Mouse (Mus musculus): ENCODE results near the gene Abcb5. TPM values are rescaled to one million over a fixed set of nuclear protein-coding genes. Genes with fewer than 3 reads are reported as not detected.

Abcb5 gene
- polyA plus RNA-seq, 1 experiment: not detected

DNA sequence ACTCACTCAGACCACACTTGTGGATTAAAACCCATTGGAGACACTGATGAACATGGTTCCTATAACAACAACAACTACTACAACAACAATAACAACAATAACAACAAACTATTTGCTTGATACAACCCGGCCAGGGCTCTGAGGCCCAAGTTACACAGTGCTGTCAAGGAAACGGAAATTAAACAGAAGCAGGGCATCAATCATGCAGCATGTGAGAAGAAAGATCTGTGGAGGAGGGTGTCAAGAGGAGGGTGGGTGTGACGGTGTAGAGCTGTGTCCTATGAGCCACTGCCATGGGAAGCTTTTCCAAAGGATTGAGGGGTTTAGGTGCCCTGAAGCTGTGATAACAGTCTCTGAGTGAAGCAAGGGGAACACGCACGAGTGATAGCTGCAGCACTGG lies 64.0 kb downstream of the Abcb5 start:
- Histone ChIP-seq H3K4me1 (ENCODE audit: control insufficient read depth, insufficient read depth, low read length) (no peaks in the 10 kb centered on the region), H3K4me3 (ENCODE audit: insufficient read depth, low read depth, low read length) (no peak overlapping the region), H3K27ac (ENCODE audit: insufficient read depth, low read depth, low read length) (no peak overlapping the region)
- TF ChIP-seq CTCF (IDR thresholded peaks at IDR 0.05; ENCODE audit: insufficient read depth, low read depth, low read length): no peak
- TF ChIP-seq POLR2A (IDR thresholded peaks at IDR 0.05; ENCODE audit: insufficient read depth, low read depth, low read length): no peak
- WGBS: 83% methylated on average over 5 of the region's 5 CpGs

DNA sequence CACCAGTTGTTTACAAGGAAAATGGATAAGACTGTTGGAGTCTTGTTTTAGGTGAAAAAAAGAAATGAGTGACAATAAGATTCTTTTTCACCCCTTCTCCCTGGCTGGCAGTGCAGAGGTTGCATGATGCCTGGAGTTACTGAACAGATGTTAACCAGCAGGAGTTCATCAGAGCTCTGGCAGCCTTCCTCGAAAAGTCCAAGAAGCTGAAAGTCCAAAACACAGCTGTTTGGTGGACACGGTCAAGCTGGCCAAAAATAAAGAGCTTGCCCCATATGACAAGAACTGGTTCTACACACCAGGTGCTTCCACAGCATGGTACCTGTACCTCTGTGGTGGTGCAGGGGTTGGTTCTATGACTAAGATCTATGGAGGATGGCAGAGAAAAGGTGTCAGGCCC lies 78.3 kb downstream of the Abcb5 start:
- H3K27ac ChIP-seq (ENCODE audit: insufficient read depth, low read depth, low read length): no peak overlapping the region
- H3K4me1 ChIP-seq (ENCODE audit: control insufficient read depth, insufficient read depth, low read length): no peaks in the 10 kb centered on the region
- TF ChIP-seq CTCF (IDR thresholded peaks at IDR 0.05; ENCODE audit: insufficient read depth, low read depth, low read length): no peak
- TF ChIP-seq POLR2A (IDR thresholded peaks at IDR 0.05; ENCODE audit: insufficient read depth, low read depth, low read length): no peak
- H3K4me3 ChIP-seq (ENCODE audit: insufficient read depth, low read depth, low read length): no peak overlapping the region
- 75% methylated on average over 2 of the region's 2 CpGs for WGBS

DNA sequence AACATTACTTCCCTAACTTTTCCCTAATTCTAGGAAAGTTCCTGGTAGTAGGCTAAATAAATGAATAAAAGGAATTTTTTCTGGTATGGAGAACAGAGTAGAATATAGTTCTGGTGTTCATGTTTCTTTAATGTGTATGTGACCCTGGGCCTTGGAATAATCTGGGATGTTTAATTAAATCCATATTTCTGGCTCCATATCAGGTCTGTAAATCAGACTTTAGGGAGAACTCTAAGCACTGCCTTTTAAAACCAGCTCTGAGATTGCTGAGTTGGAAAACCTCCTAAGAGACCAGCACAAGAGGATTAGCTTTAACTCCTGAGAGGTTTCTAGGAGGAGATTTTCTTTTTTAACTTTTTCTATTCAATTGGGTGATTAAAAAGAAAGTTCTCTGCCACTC lies 83.4 kb downstream of the Abcb5 start:
- no peak for TF ChIP-seq CTCF (IDR thresholded peaks at IDR 0.05; ENCODE audit: insufficient read depth, low read depth, low read length)
- no peak overlapping the region for H3K4me3 ChIP-seq (ENCODE audit: insufficient read depth, low read depth, low read length)
- H3K4me1 ChIP-seq (ENCODE audit: control insufficient read depth, insufficient read depth, low read length): no peaks in the 10 kb centered on the region

DNA sequence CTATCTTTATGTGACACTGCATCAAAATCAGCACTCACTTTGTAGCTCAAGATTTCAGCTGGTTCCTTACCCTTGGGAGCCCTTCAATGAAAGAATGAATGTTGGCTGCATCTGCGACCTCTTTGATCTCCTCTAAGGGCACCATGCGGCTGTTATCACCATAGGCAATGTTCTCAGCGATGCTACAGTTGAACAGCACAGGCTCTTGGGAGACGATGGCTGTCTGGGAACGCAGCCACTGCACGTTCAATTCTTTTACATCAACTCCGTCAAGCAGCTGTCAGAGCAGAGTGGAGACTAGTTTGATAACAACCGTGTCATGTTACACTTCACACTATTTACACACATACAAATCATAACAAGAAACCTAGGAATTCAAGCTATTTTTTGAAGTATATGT lies 93.5 kb downstream of the Abcb5 start:
- H3K4me1 ChIP-seq (ENCODE audit: control insufficient read depth, insufficient read depth, low read length): no peaks in the 10 kb centered on the region
- H3K4me3 ChIP-seq (ENCODE audit: insufficient read depth, low read depth, low read length): no peak overlapping the region
- no peak overlapping the region for H3K27ac ChIP-seq (ENCODE audit: insufficient read depth, low read depth, low read length)
- 76% methylated on average over 8 of the region's 8 CpGs for WGBS
- TF ChIP-seq POLR2A (IDR thresholded peaks at IDR 0.05; ENCODE audit: insufficient read depth, low read depth, low read length) (no peak), CTCF (IDR thresholded peaks at IDR 0.05; ENCODE audit: insufficient read depth, low read depth, low read length) (no peak)

More for the DNA sequence above, 83.4 kb downstream of the Abcb5 start:
- no peak overlapping the region for H3K27ac ChIP-seq (ENCODE audit: insufficient read depth, low read depth, low read length)

DNA sequence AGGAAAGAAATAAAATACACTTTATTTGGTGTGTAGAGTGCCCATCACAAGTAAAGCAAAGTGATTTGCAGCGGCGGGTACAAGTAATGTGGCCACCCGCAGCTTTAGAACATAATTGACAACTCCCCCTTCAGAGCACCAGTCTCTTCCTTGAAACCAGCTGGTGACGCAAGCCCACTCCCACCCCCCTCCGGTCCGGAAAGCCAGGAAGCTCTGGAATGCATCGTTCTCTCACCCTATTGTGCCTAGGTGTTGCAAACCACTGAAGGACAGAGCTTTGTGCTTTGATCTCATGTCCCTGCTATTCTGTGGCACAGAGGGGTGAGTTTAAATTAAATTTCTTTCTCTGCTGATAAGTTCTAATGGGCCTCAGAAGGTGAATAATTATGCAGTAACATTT lies 110.1 kb downstream of the Abcb5 start:
- TF ChIP-seq POLR2A (IDR thresholded peaks at IDR 0.05; ENCODE audit: insufficient read depth, low read depth, low read length): no peak
- TF ChIP-seq CTCF (IDR thresholded peaks at IDR 0.05; ENCODE audit: insufficient read depth, low read depth, low read length): no peak
- H3K4me3 ChIP-seq (ENCODE audit: insufficient read depth, low read depth, low read length): no peak overlapping the region
- 8% methylated on average over 7 of the region's 7 CpGs for WGBS
- H3K4me1 ChIP-seq (ENCODE audit: control insufficient read depth, insufficient read depth, low read length): no peaks in the 10 kb centered on the region; the same call in 1 of the 2 replicates
- H3K27ac ChIP-seq (ENCODE audit: insufficient read depth, low read depth, low read length): peak overlapping the region; percentile 75

DNA sequence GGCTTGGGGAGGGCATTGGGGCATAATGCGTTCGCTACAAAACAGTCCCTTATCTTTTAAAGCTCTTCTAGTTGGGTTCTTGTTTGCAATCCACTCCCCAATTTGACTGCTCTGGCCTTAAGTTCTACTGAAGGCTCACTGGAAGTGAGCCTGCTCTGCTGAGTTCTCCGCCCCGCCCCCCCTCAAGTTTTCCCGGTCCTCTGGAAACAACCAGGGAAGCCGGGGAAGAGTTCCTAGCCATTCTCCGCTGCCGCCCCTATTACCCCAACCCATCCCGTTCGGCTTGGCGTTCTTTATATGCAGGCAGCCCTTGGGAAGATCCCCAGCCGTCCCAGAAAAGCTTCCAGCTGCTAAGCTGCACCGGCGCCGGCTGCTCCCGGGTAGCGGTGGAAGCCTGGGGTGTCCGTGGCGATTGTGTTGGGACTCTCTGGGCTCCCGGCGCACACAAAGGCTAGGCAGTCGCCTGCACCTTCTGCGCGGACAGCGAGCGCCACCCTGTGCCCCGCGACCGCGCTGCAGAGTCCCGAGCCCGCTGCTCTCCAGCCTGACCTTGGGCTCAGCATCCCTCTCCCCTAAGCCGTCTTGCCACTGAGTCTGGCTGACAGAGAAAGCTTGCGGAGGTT lies 111.3 kb downstream of the Abcb5 start:
- peak overlapping the region; percentile 99 for H3K27ac ChIP-seq (ENCODE audit: insufficient read depth, low read depth, low read length)
- no peaks in the 10 kb centered on the region; the same call in 1 of the 2 replicates for H3K4me1 ChIP-seq (ENCODE audit: control insufficient read depth, insufficient read depth, low read length)
- TF ChIP-seq POLR2A (IDR thresholded peaks at IDR 0.05; ENCODE audit: insufficient read depth, low read depth, low read length): 0 out of 2 replicates have a peak, but pooled peaks have one; percentile 21
- TF ChIP-seq CTCF (IDR thresholded peaks at IDR 0.05; ENCODE audit: insufficient read depth, low read depth, low read length): peak; percentile 69
- peak overlapping the region; percentile 58 for H3K4me3 ChIP-seq (ENCODE audit: insufficient read depth, low read depth, low read length)
- 1% methylated on average over 34 of the region's 34 CpGs for WGBS

DNA sequence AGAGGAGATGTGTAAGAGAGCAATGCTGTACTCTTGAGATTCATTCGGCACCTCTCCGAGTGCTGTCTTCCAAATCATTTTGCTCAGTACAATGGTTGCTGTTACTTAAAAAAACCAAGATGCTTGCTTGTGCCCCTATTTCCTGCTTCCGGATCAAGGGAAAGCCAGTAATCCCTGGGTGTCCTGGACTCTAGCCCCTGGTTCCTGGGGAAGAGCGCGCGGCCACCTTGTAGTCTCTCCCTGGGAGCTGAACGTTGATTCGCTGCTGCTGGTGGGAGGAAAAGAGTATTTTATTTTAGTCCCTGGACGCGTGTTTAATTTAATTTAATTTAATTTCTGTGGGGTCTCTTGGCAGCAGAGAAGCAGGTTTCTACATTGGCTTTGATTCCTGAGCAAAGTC lies 111.8 kb downstream of the Abcb5 start:
- H3K4me3 ChIP-seq (ENCODE audit: insufficient read depth, low read depth, low read length): peak overlapping the region; percentile 58
- H3K4me1 ChIP-seq (ENCODE audit: control insufficient read depth, insufficient read depth, low read length): no peaks in the 10 kb centered on the region; the same call in 1 of the 2 replicates
- 1% methylated on average over 10 of the region's 10 CpGs for WGBS
- peak overlapping the region; percentile 99 for H3K27ac ChIP-seq (ENCODE audit: insufficient read depth, low read depth, low read length)
- TF ChIP-seq POLR2A (IDR thresholded peaks at IDR 0.05; ENCODE audit: insufficient read depth, low read depth, low read length) (no peak), CTCF (IDR thresholded peaks at IDR 0.05; ENCODE audit: insufficient read depth, low read depth, low read length) (no peak)

DNA sequence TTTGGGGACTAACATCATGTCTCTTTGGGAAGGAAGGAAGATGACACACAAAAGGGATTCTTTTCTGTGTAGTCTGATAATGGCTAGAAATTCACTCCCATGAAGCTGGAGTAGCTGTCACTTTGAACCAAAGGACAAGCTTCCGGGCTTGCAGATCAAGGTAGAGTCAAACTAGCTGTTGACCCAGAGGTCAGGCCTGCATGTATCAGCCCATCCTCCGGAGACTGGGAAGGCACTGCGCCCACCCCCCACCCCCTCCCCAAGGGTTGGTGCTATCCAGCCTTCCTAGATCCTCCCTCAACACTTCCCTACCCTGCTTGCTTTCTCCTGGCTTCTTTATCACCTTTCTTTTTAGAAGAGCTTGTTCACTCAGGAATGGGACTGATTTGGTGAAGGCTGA lies 112.9 kb downstream of the Abcb5 start:
- TF ChIP-seq CTCF (IDR thresholded peaks at IDR 0.05; ENCODE audit: insufficient read depth, low read depth, low read length): no peak
- no peak for TF ChIP-seq POLR2A (IDR thresholded peaks at IDR 0.05; ENCODE audit: insufficient read depth, low read depth, low read length)
- H3K27ac ChIP-seq (ENCODE audit: insufficient read depth, low read depth, low read length): peak overlapping the region; percentile 100
- peak overlapping the region; percentile 43 for H3K4me3 ChIP-seq (ENCODE audit: insufficient read depth, low read depth, low read length)
- 10% methylated on average over 3 of the region's 3 CpGs for WGBS
- no peaks in the 10 kb centered on the region; the same call in none of the 2 replicates for H3K4me1 ChIP-seq (ENCODE audit: control insufficient read depth, insufficient read depth, low read length)

DNA sequence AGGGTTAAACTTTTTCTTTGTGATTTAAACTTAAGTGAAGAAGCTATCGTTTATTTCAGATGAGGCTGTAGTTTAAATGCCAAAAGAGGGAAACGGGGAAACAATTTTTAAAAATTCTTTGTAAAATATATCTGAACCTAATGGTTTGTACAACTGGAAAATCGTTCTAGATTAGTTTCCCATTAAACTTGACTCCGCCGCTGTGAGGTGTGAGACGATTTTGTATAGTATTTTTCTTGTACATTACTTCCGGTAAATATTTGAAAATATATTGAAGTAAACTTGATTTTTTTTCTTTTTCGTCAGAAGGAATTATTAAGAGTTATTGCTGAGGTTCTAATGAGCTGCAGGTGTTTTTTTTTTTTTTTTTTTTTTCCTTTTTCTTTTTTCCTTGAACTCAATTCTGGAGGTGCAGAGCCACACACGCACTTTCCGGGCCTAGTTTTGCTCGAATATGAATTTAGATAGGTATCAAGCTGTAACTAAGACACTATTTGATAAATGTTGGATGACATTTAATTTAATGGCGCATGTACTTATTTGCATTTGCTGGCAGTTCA lies 115.3 kb downstream of the Abcb5 start:
- no peak for TF ChIP-seq POLR2A (IDR thresholded peaks at IDR 0.05; ENCODE audit: insufficient read depth, low read depth, low read length)
- no peak for TF ChIP-seq CTCF (IDR thresholded peaks at IDR 0.05; ENCODE audit: insufficient read depth, low read depth, low read length)
- Histone ChIP-seq H3K4me3 (ENCODE audit: insufficient read depth, low read depth, low read length) (no peak overlapping the region), H3K4me1 (ENCODE audit: control insufficient read depth, insufficient read depth, low read length) (no peaks in the 10 kb centered on the region; the same call in 1 of the 2 replicates), H3K27ac (ENCODE audit: insufficient read depth, low read depth, low read length) (no peak overlapping the region; the same call in 1 of the 2 replicates)
- WGBS: 14% methylated on average over 12 of the region's 12 CpGs

Data from olfactory bulb, adult 2 months (tissue).